Comparison of ENCODE assay signal across 38 mouse cellular contexts in the genomic region with DNA sequence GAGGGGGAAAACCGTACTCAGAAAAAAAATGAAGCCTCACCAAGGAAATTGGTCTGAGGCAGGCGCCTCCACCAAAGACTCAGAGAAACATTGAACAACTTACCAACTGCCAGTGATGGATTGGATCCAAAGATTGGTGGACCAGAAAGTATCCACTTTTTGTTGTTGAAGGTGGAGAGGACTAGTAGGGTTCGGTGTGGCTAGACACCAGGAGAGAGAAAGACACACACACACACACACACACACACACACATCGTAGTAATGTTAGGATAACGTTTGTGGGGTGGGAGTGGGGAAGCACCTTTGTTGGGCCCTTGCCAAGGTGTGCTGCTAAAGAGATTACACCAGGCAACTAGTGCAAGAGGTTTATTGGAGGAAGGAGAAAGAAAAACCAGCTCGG. TPM values are rescaled to one million over a fixed set of nuclear protein-coding genes. Genes with fewer than 3 reads are reported as not detected.
DNase-seq lines count a peak whose midpoint lies in the region; ATAC-seq and TF ChIP-seq lines count a peak whose summit lies in the region.
"Had no signal": no experiment of that assay in that cellular context is flagged by ENCODE, and none has a peak within 500 bp of the region (broad histone marks: within the 10 kb centered on the region; RNA-seq: fewer than 3 reads in every experiment).

No protein-coding gene starts in this region.

- DNase-seq in kidney, adult 11 months: peak; percentile 62
- DNase-seq in liver, adult 2 months (ENCODE audit: extremely low read depth, low read depth, low spot score): no peak
- DNase-seq in kidney, postnatal 25 days: peak; percentile 57 to 63
- no peak for DNase-seq in retina, embryonic 14.5 days (ENCODE audit: low spot score)
- DNase-seq: adrenal gland, postnatal 25 days; cerebellum, adult 18-20 months; cerebellum, postnatal 25 days; forebrain, postnatal 0 days; heart, postnatal 14 days; layer of hippocampus, postnatal 36 days; lung, postnatal 36 days; retina, postnatal 1 day; right cerebral cortex, postnatal 14 days; thymus, postnatal 4 days had no signal

- no peaks in the 10 kb centered on the region for H3K36me3 ChIP-seq in kidney, embryonic 15.5 days
- H3K36me3 ChIP-seq in liver, adult 2 months (ENCODE audit: control insufficient read depth, insufficient read depth, low read length): no peaks in the 10 kb centered on the region
- H3K36me3 ChIP-seq in liver, embryonic 12.5 days: no peaks in the 10 kb centered on the region
- H3K36me3 ChIP-seq: embryonic facial prominence, embryonic 10.5 days; embryonic facial prominence, embryonic 15.5 days; forebrain, embryonic 12.5 days; hindbrain, embryonic 10.5 days; hindbrain, embryonic 15.5 days; midbrain, embryonic 13.5 days; neural tube, embryonic 13.5 days had no signal

- WGBS in kidney, embryonic 15.5 days: 78% methylated on average over 6 of the region's 6 CpGs
- 33% methylated on average over 6 of the region's 6 CpGs for WGBS in liver, adult 2 months
- WGBS in liver, embryonic 12.5 days (ENCODE audit: insufficient replicate concordance): 64% methylated on average over 6 of the region's 6 CpGs

- no peak for TF ChIP-seq POLR2A in liver, adult 2 months (IDR thresholded peaks at IDR 0.05; ENCODE audit: extremely low read depth, insufficient read depth, low read length)

- H3K79me2 ChIP-seq in liver, adult 2 months (ENCODE audit: control insufficient read depth, insufficient read depth, low read length): peaks cover 3% of the 10 kb centered on the region; the same call in 1 of the 2 replicates

- H3K9ac ChIP-seq in kidney, embryonic 15.5 days: no peak overlapping the region
- peak overlapping the region; percentile 93 for H3K9ac ChIP-seq in liver, adult 2 months (ENCODE audit: low read depth, low read length)
- no peak overlapping the region for H3K9ac ChIP-seq in liver, embryonic 12.5 days
- H3K9ac ChIP-seq: embryonic facial prominence, embryonic 15.5 days; forebrain, embryonic 12.5 days; forebrain, postnatal 0 days; hindbrain, embryonic 15.5 days; liver, embryonic 14.5 days; midbrain, embryonic 13.5 days; neural tube, embryonic 13.5 days had no signal

- no peak for ATAC-seq in kidney, embryonic 15.5 days (replicated peaks; ENCODE audit: low FRiP score)
- ATAC-seq in liver, embryonic 12.5 days: no peak
- ATAC-seq in megakaryocyte-erythroid progenitor cell, adult 5-6 weeks (replicated peaks; ENCODE audit: low FRiP score, low TSS enrichment, poor library complexity, severe bottlenecking): peak; percentile 38; the same call in 1 of the 2 replicates
- ATAC-seq: forebrain, postnatal 0 days; inflammation-experienced regulatory T-cells, adult 6 months; midbrain, embryonic 13.5 days had no signal

- no peak overlapping the region for H3K4me2 ChIP-seq in kidney, embryonic 15.5 days
- H3K4me2 ChIP-seq in liver, embryonic 12.5 days: no peak overlapping the region
- H3K4me2 ChIP-seq: embryonic facial prominence, embryonic 15.5 days; forebrain, embryonic 12.5 days; hindbrain, embryonic 15.5 days; midbrain, embryonic 13.5 days; neural tube, embryonic 13.5 days had no signal

- TF ChIP-seq CTCF in liver, adult 2 months (IDR thresholded peaks at IDR 0.05; ENCODE audit: low read depth, low read length): no peak

- H3K27me3 ChIP-seq in kidney, embryonic 15.5 days: no peaks in the 10 kb centered on the region
- no peaks in the 10 kb centered on the region for H3K27me3 ChIP-seq in liver, adult 2 months (ENCODE audit: control insufficient read depth, insufficient read depth, low read length)
- no peaks in the 10 kb centered on the region for H3K27me3 ChIP-seq in liver, embryonic 12.5 days (replicated peaks)
- H3K27me3 ChIP-seq: embryonic facial prominence, embryonic 15.5 days; forebrain, embryonic 12.5 days; hindbrain, embryonic 15.5 days; midbrain, embryonic 13.5 days; neural tube, embryonic 13.5 days had no signal

- H3K4me1 ChIP-seq in kidney, embryonic 15.5 days: peaks cover 7% of the 10 kb centered on the region
- H3K4me1 ChIP-seq in liver, adult 2 months (ENCODE audit: control insufficient read depth, insufficient read depth, low read length): peaks cover 19% of the 10 kb centered on the region
- H3K4me1 ChIP-seq in liver, embryonic 12.5 days: peaks cover 21% of the 10 kb centered on the region; the same call in 1 of the 2 replicates
- H3K4me1 ChIP-seq: embryonic facial prominence, embryonic 15.5 days; forebrain, embryonic 12.5 days; hindbrain, embryonic 10.5 days; hindbrain, embryonic 15.5 days; midbrain, embryonic 13.5 days; neural tube, embryonic 13.5 days had no signal

- H3K27ac ChIP-seq in kidney, embryonic 15.5 days: no peak overlapping the region
- peak overlapping the region; percentile 98 for H3K27ac ChIP-seq in liver, adult 2 months (replicated peaks; ENCODE audit: insufficient read depth, low read depth, low read length)
- no peak overlapping the region for H3K27ac ChIP-seq in liver, embryonic 12.5 days
- H3K27ac ChIP-seq: embryonic facial prominence, embryonic 10.5 days; embryonic facial prominence, embryonic 15.5 days; forebrain, embryonic 12.5 days; hindbrain, embryonic 10.5 days; hindbrain, embryonic 15.5 days; liver, embryonic 14.5 days; midbrain, embryonic 13.5 days; neural tube, embryonic 13.5 days had no signal

- H3K4me3 ChIP-seq in kidney, embryonic 15.5 days (replicated peaks): no peak overlapping the region
- H3K4me3 ChIP-seq in liver, adult 2 months (ENCODE audit: insufficient read depth, low read depth, low read length): peak overlapping the region; percentile 51
- H3K4me3 ChIP-seq in liver, embryonic 12.5 days: no peak overlapping the region
- H3K4me3 ChIP-seq: embryonic facial prominence, embryonic 10.5 days; embryonic facial prominence, embryonic 15.5 days; forebrain, embryonic 12.5 days; hindbrain, embryonic 10.5 days; hindbrain, embryonic 15.5 days; megakaryocyte, embryonic 14.5 days; midbrain, embryonic 13.5 days; neural tube, embryonic 13.5 days had no signal

- no peaks in the 10 kb centered on the region for H3K9me3 ChIP-seq in kidney, embryonic 15.5 days (replicated peaks)
- H3K9me3 ChIP-seq in liver, embryonic 12.5 days (replicated peaks): no peaks in the 10 kb centered on the region
- H3K9me3 ChIP-seq: embryonic facial prominence, embryonic 10.5 days; embryonic facial prominence, embryonic 15.5 days; forebrain, embryonic 12.5 days; hindbrain, embryonic 10.5 days; hindbrain, embryonic 15.5 days; megakaryocyte, embryonic 14.5 days; midbrain, embryonic 13.5 days; neural tube, embryonic 13.5 days had no signal

RNA-seq across cellular contexts. Expression of a gene that starts 0.6 kb away (rescaled TPM):
- polyA plus RNA-seq in kidney, embryonic 15.5 days (2015; fragmentation: Nextera tagmentation; extraction: Ambion mirVana): 9.3 TPM in 2 replicates
- total RNA-seq in liver, adult 2 months (2014; rRNA removed): 13.3 and 20.1 TPM in 2 replicates
- polyA plus RNA-seq in liver, adult 2 months (2012; rRNA removed): 12.9 and 14.5 TPM in 2 replicates
- not detected in 2 replicates for polyA plus RNA-seq in liver, embryonic 12.5 days (2016; fragmentation: Nextera tagmentation; extraction: Ambion mirVana)
- not detected in 2 replicates for total RNA-seq in megakaryocyte-erythroid progenitor cell, adult 5-6 weeks (2014; fragmentation: Nextera tagmentation)
- total RNA-seq in megakaryocyte-erythroid progenitor cell, adult 5-6 weeks (2017): not detected in 2 replicates
- total RNA-seq: adrenal gland, postnatal 25 days; forebrain, postnatal 0 days; gastrocnemius, adult 8-10 months; heart, adult 8-10 months; heart, postnatal 14 days; layer of hippocampus, postnatal 36 days had no signal
- polyA plus RNA-seq: brain, embryonic 14.5 days; embryonic facial prominence, embryonic 10.5 days; embryonic facial prominence, embryonic 15.5 days; forebrain, embryonic 12.5 days; forebrain, postnatal 0 days; heart, embryonic 14.5 days; hindbrain, embryonic 10.5 days; hindbrain, embryonic 15.5 days; inflammation-experienced regulatory T-cells, adult 6 months; limb, embryonic 11.5 days; lung, embryonic 16.5 days; neural tube, embryonic 13.5 days; small intestine, adult 2 months; stomach, embryonic 14.5 days had no signal

RNA-seq across cellular contexts. Expression of a gene that starts 27.8 kb away (rescaled TPM):
- 3.4 and 4.0 TPM in 2 replicates for polyA plus RNA-seq in kidney, embryonic 15.5 days (2015; fragmentation: Nextera tagmentation; extraction: Ambion mirVana)
- total RNA-seq in liver, adult 2 months (2014; rRNA removed): 32.8 and 38.1 TPM in 2 replicates
- 34.5 and 39.7 TPM in 2 replicates for polyA plus RNA-seq in liver, adult 2 months (2012; rRNA removed)
- 0.72 and 0.79 TPM in 2 replicates for polyA plus RNA-seq in liver, embryonic 12.5 days (2016; fragmentation: Nextera tagmentation; extraction: Ambion mirVana)
- total RNA-seq in megakaryocyte-erythroid progenitor cell, adult 5-6 weeks (2014; fragmentation: Nextera tagmentation): not detected in 2 replicates
- not detected in 2 replicates for total RNA-seq in megakaryocyte-erythroid progenitor cell, adult 5-6 weeks (2017)
- total RNA-seq: gastrocnemius, adult 8-10 months; heart, adult 8-10 months; heart, postnatal 14 days; layer of hippocampus, postnatal 36 days had no signal
- polyA plus RNA-seq: brain, embryonic 14.5 days; embryonic facial prominence, embryonic 10.5 days; embryonic facial prominence, embryonic 15.5 days; forebrain, embryonic 12.5 days; forebrain, postnatal 0 days; gonadal fat pad, adult 2 months; heart, embryonic 14.5 days; hindbrain, embryonic 10.5 days; hindbrain, embryonic 15.5 days; inflammation-experienced regulatory T-cells, adult 6 months; limb, embryonic 11.5 days; lung, embryonic 16.5 days; midbrain, embryonic 13.5 days; neural tube, embryonic 13.5 days; small intestine, adult 2 months; stomach, embryonic 14.5 days; thymus, postnatal 0 days had no signal

RNA-seq across cellular contexts. Expression of a gene that starts 47.8 kb away (rescaled TPM):
- polyA plus RNA-seq in kidney, embryonic 15.5 days (2015; fragmentation: Nextera tagmentation; extraction: Ambion mirVana): 2.7 and 2.9 TPM in 2 replicates
- 22.4 and 27.4 TPM in 2 replicates for total RNA-seq in liver, adult 2 months (2014; rRNA removed)
- polyA plus RNA-seq in liver, adult 2 months (2012; rRNA removed): 52.0 and 60.3 TPM in 2 replicates
- polyA plus RNA-seq in liver, embryonic 12.5 days (2016; fragmentation: Nextera tagmentation; extraction: Ambion mirVana): 0.06 TPM in 1 of 2 replicates, not detected in the other
- 1.2 TPM in 2 replicates for total RNA-seq in megakaryocyte-erythroid progenitor cell, adult 5-6 weeks (2014; fragmentation: Nextera tagmentation)
- 1.0 and 1.3 TPM in 2 replicates for total RNA-seq in megakaryocyte-erythroid progenitor cell, adult 5-6 weeks (2017)
- total RNA-seq: forebrain, postnatal 0 days; gastrocnemius, adult 8-10 months; heart, adult 8-10 months; heart, postnatal 14 days; layer of hippocampus, postnatal 36 days had no signal
- polyA plus RNA-seq: brain, embryonic 14.5 days; embryonic facial prominence, embryonic 10.5 days; embryonic facial prominence, embryonic 15.5 days; forebrain, embryonic 12.5 days; forebrain, postnatal 0 days; heart, embryonic 14.5 days; hindbrain, embryonic 10.5 days; hindbrain, embryonic 15.5 days; limb, embryonic 11.5 days; lung, embryonic 16.5 days; midbrain, embryonic 13.5 days; testis, adult 2 months had no signal

Comparison
In these comparisons a context has a peak if more than half of its experiments do, and no peak if none do; other contexts are left out.
1. RNA of a gene that starts 0.6 kb away (polyA plus RNA-seq): 12.9 to 14.5 TPM in liver, adult 2 months and 9.3 TPM in kidney, embryonic 15.5 days; not detected in liver, embryonic 12.5 days; every median in the first group is over 10 times any median in the second.
2. RNA of a gene that starts 47.8 kb away (polyA plus RNA-seq): 52.0 to 60.3 TPM in liver, adult 2 months; 2.7 to 2.9 TPM in kidney, embryonic 15.5 days and 0.06 TPM in liver, embryonic 12.5 days; every median in the first group is over 10 times any median in the second.
3. DNase-seq: peak in kidney, adult 11 months (single experiment) and kidney, postnatal 25 days (2 of 2); none in liver, adult 2 months (single experiment) and retina, embryonic 14.5 days (single experiment).